Mouse (Mus musculus): ENCODE measurements around the gene Dbf4.

Dbf4 gene

GRCm38 (mm10) chr5:8422157-8422931, at the start of gene Dbf4, which contains the start of gene Slc25a40:
Gene Dbf4, minus strand, starts transcription at chr5:8422716.
Gene Slc25a40, plus strand, starts transcription at chr5:8422850.
- DNase-seq (ENCODE audit: low read depth, low spot score): peak; percentile 94

GRCm38 (mm10) chr5:8456561-8456960, 34.0 kb upstream of the Dbf4 start:
- DNase-seq (ENCODE audit: low read depth, low spot score): no peak

DNA sequence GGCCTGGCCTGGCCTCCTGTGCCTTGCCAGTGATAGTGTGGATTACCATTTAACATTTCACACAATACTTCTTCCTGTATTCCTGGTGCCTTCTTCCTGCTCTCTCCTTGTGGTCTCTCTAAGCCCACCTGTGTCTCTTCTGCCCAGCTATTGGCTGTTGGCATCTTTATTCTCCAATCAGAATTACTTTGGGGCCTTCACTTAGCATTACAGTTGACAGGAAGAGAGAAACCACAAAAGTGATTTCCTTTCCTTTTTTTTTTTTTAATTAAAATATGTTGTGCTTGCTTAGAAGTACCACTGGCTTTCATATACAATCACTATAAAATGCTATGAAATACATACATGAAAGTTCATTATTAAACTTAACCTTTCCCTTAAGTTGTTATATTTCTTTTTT, 33.0 kb upstream of the Dbf4 start:
- DNase-seq (ENCODE audit: low read depth, low spot score): no peak

GRCm38 (mm10) chr5:8439095-8439494, 16.6 kb upstream of the Dbf4 start:
- no peak for DNase-seq (ENCODE audit: low read depth, low spot score)

DNA sequence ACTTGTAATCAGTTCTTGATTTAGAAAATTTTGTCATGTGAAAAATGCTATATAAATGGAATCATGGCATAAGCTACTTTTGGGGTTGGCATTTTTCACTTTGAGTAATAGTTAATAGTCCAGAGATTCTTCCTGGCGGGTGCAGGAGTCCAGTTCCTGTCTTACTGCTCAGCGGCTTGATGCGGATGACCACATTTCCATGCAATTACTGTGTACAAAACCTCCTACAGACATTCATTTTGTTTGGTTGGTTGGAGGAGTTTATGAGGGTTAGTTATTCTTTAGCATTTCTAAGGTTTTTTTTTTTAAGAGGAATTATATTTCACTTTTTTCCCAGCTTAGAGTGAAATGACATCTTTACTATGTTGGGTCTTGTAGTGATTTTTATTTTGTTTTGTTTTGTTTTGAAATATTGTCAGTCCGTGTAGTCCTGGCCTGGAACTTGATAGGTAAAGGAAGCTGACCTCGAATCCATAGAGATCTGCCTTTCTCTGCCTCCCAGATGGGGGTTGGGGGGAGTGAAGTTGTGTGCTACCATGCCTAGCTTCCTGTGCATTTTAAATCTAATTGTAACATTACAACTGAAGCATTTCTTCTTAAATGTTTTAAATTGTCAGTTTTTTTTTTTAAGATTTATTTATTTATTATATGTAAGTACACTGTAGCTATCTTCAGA, 15.1 kb upstream of the Dbf4 start:
- no peak for DNase-seq (ENCODE audit: low read depth, low spot score)

DNA sequence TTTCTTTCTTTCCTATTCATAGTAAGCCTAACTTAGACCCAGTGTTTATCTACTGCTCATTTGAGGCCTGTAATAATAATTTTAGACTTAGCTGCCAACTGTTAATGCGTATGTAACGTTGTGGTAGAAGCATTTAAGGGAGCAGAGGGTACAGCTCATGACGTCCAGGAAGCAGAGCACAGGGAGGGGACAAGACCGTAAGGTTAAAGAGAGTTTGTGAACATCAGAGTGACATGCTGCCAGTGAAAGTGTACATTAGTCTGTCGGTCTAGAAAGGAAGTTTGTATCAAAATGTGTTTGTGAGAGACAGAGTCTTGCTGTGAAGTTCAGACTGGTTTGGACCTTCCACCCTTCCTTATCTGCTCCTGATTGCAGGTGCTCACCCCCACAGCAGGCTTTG, 3.4 kb upstream of the Dbf4 start:
- no peak for DNase-seq (ENCODE audit: low read depth, low spot score)

- no peak for DNase-seq (ENCODE audit: low read depth, low spot score)
Measured at GRCm38 (mm10) chr5:8424116-8424515, 1.6 kb upstream of the Dbf4 start.

GRCm38 (mm10) chr5:8422932-8423928, 714 bp upstream of the Dbf4 start:
- DNase-seq (ENCODE audit: low read depth, low spot score): peak; percentile 7

GRCm38 (mm10) chr5:8421424-8421823, 1.1 kb downstream of the Dbf4 start:
- no peak for DNase-seq (ENCODE audit: low read depth, low spot score)

DNA sequence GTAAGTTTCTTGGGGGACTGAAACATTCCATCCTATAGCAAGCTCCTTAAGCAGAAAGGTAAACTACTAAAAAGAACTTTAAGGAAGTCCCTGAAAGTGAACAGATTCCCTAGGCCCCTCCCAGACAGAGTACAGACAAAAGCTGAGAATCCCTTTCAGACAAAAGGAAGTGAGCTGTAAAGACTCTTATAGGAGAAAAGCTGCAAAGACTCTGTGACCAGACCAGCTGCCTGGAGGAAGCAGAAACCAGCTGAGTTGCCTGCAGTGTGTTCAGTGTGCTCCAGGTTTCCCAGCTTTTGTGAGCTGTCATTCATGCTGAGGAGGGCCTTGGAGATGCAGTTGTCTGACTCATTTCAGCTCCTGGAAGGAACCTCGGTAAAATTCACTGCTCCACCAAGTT, 5.1 kb downstream of the Dbf4 start:
- no peak for DNase-seq (ENCODE audit: low read depth, low spot score)

GRCm38 (mm10) chr5:8416683-8417413, 5.7 kb downstream of the Dbf4 start:
- DNase-seq (ENCODE audit: low read depth, low spot score): no peak

GRCm38 (mm10) chr5:8408746-8409145, 13.8 kb downstream of the Dbf4 start:
- DNase-seq (ENCODE audit: low read depth, low spot score): no peak

DNA sequence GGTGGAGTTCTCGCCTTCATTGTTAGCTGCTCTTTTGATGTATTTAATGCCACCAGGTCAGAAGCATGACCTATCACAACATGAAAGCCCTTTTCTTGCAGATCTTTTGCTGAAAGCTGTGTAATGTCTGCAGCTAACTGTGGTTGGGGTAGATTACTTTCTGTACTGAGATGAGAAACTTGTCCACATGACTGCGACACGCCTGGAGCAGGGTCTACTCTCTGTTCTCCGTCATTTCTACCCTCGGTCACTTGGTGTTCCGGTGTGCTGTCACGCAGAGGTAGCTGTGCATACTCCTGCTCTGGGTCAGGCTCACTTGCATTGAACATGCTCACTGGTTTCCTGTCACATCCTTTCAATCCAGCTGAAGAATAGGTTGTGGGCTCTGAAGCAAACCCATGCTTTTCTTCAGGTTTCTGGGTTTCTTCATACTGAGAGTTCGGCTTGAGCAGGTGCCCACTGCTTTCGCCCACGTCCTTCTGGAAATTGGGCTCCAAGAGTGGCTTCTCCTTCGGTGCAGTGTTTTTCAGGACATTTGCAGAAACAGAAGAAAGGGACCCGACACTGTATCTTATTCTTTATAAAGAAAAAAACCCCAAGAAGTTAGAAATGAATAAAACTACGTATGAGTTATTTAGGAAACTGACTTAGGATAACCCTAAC, 24.8 kb downstream of the Dbf4 start:
- no peak for DNase-seq (ENCODE audit: low read depth, low spot score)

DNA sequence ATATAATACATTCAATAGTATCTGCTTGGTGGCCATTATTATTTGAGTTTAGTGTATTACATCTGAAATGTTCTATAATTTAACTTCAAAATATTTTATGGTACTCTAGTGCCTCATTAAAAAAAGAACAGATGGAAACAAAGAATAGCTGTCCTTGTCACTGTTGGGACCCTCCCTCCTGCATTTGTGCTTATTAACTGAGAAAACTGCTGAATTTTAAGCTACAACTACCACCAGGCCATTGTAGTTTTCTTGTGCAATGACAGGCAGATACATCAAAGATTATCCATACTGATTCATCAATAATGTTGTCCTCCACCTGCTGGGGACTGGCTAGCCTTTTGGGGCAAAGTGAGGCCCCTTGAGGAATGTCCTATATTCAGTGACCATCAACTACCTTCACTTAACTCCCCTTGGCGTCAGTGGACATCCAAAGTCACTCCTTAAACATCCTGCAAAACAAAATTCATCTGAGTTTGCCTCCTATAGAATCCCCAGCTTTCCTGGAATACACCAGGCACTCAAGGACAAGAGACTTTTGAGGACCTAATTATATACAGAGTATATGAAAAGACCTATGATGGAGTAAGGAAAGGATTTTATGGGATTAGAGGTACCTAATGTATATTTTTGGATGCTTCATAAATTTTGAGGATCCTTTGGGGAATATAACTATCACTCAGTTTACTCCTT, 28.5 kb downstream of the Dbf4 start:
- DNase-seq (ENCODE audit: low read depth, low spot score): no peak

DNA sequence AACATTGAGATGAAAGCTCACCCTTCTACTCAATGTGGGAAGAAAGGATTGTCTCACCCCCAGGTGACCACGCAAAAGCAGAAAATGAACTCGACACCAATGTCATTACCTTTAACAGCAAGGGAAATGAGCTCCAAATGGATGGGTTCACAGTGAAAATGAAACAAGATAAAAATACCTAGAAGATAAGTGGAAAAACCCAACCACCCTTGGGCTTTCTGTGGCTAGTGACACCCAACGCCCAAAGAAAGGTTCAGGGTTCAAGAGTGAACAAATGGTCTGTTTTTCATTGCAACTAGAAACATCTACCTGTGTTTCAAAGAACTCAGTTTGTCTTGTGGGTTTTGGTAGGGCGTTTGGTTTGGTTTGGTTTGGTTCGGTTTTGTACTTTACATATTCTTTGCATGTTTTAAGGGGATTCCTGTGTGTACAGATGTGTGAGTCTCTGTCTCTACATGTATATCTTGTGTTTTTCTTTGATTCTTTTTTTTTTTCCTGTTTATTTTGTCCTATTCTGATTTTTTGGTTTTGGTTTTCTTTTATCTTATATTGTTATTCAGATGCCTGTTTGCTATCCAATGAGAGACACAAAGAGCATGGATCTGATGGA, 48.1 kb downstream of the Dbf4 start:
- no peak for DNase-seq (ENCODE audit: low read depth, low spot score)

GRCm38 (mm10) chr5:8373415-8373814, 49.1 kb downstream of the Dbf4 start:
- no peak for DNase-seq (ENCODE audit: low read depth, low spot score)

- DNase-seq (ENCODE audit: low read depth, low spot score): no peak
Measured at GRCm38 (mm10) chr5:8368781-8369180, 53.7 kb downstream of the Dbf4 start.

- no peak for DNase-seq (ENCODE audit: low read depth, low spot score)
Measured at GRCm38 (mm10) chr5:8368328-8368692, 54.2 kb downstream of the Dbf4 start.

DNA sequence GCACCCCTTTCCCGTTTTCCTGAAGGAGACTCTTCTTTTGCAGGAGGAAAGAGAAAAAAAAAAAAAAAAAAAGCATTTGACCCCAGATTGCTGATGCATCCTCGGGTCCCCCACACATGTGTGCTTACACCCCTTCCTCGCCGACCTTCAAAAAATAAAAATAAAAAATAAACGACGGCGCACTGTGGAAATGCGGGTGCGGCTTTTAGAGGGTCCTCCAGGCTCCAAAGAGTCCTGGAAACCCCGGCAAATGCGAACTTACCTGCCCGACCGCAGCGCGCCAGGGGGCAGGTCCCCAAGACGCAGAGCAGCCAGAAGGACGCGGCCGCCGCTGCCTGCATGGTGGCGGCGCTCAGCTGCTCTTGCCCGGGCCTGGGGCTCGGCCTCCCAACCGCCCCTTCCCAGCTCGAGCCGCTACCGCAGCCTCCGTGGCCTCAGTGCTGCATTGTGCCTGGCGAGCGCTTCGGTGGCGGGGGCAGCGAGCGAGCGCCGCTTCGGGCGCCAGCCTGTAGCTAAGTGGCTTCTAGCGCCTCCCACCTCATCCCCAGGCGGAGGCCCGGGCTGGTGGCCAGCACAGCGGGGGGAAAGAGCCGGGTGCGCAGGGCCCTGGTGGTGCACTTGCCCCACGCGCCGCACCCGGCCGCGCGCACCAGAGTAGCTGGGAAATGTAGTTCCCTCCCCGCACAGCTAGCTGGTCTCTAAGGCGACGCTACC, 54.7 kb downstream of the Dbf4 start, which contains the start of gene Adam22:
Adam22 (minus strand) TSS at position 547 of the 714 bp plus-strand sequence.
- peak; percentile 70 for DNase-seq (ENCODE audit: low read depth, low spot score)

Data from mesoderm, embryonic 11.5 days (tissue).